Mouse (Mus musculus) cerebellum, adult 2 months (tissue): Measurements from ENCODE around the gene Sh3tc1. TPM values are rescaled to one million over a fixed set of nuclear protein-coding genes. Genes with fewer than 3 reads are reported as not detected.

ENCODE experiments used
- DNase-seq, 2 experiments: peaks; one replicate each; pipeline ENCODE4 v3.0.0; 2021
- H3K27ac ChIP-seq: fragments of 200-500 bp; 2 replicates; pipeline ENCODE4 v1.5.1; 2012; ENCODE audit warnings: low read length, control low read depth, inconsistent platforms; ENCODE audit not compliant: insufficient read depth
- H3K27me3 ChIP-seq: fragments of 200-500 bp; 2 replicates; pipeline ENCODE4 v1.6.1; 2012; ENCODE audit warnings: inconsistent platforms, mild to moderate bottlenecking, low read length, moderate library complexity; ENCODE audit not compliant: control insufficient read depth, insufficient read depth
- H3K4me1 ChIP-seq: fragments of 200-500 bp; 2 replicates; pipeline ENCODE4 v1.6.1; 2011; ENCODE audit warnings: low read length; ENCODE audit not compliant: control insufficient read depth, insufficient read depth
- H3K4me3 ChIP-seq: fragments of 200-500 bp; replicated peaks from 2 replicates; pipeline ENCODE3; 2011; ENCODE audit warnings: mild to moderate bottlenecking, low read depth, low read length, control low read depth; ENCODE audit not compliant: insufficient read depth
- CTCF ChIP-seq: fragments of 200-500 bp; IDR thresholded peaks from 2 replicates; pipeline ENCODE4 v1.5.1; 2011; ENCODE audit warnings: low read depth, mild to moderate bottlenecking, control low read depth, low read length, moderate library complexity, borderline replicate concordance; ENCODE audit not compliant: insufficient read depth
- POLR2A ChIP-seq: fragments of 200-500 bp; IDR thresholded peaks from 2 replicates; pipeline ENCODE4 v1.6.1; 2011; ENCODE audit warnings: low read length, control low read depth, borderline replicate concordance; ENCODE audit not compliant: insufficient read depth
- WGBS: fragments of 180-500 bp; shearing (Covaris S2); methylation state at CpG from one replicate; pipeline ENCODE4 v1.1.7; 2018; 5-methylcytosine and 5-hydroxymethylcytosine counted together
- polyA plus RNA-seq: library from polyadenylated mRNA; depleted of rRNA; stranded (reverse); fragments of >200 nt; gene quantifications from 2 replicates; pipeline ENCODE4 v1.2.3, GENCODE M21; 2012

The Sh3tc1 gene
- polyA plus RNA-seq, 1 experiment, result 1.7 TPM

DNA sequence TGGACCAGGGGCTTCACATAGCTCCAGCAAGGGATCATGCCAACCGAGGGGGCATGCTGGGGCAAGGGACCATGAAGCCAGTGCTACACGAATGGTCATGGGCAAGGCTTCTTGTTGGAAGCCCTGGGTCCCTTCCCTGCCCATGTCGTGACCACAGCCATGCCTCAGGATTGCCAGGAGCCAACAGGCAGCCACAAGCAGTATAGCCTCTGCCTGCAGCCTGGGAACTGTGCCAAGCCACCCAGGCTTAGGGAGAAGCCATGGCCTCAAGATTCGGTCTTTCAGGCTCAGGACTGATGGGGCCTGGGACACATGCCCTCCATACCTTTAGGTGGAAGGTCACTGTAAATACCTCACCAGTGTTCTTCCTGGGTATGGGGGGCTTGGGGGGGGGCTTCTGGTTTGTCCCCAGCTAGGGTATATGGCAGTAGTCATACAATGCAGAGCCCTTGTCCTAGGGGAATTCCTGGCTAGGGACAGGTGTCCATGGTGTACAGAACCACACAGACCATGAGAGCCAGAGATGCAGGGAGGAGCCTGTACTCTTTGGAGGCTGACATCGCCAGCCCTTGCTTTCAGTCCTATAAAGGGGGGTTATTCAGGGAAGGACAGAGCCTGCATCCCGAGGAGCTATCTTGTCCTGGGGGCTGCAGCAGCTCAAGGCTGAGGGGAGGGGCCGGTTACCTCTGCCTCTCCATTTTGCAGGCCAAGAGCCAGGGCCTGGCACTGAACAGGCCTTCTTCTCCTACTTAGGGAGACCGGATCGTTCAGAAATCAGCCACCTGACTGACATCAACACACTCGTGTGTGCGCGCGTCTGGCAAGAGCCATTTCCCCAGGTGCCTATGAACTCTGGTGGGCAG is 33.7 kb upstream of the Sh3tc1 start:
- no peak overlapping the region for H3K4me3 ChIP-seq
- no peaks in the 10 kb centered on the region for H3K27me3 ChIP-seq
- 50% methylated on average over 13 of the region's 13 CpGs for WGBS
- TF ChIP-seq POLR2A, result no peak
- TF ChIP-seq CTCF, result no peak
- peaks cover 18% of the 10 kb centered on the region for H3K4me1 ChIP-seq
- DNase-seq, result peak; percentile 64 to 69
- no peak overlapping the region for H3K27ac ChIP-seq

DNA sequence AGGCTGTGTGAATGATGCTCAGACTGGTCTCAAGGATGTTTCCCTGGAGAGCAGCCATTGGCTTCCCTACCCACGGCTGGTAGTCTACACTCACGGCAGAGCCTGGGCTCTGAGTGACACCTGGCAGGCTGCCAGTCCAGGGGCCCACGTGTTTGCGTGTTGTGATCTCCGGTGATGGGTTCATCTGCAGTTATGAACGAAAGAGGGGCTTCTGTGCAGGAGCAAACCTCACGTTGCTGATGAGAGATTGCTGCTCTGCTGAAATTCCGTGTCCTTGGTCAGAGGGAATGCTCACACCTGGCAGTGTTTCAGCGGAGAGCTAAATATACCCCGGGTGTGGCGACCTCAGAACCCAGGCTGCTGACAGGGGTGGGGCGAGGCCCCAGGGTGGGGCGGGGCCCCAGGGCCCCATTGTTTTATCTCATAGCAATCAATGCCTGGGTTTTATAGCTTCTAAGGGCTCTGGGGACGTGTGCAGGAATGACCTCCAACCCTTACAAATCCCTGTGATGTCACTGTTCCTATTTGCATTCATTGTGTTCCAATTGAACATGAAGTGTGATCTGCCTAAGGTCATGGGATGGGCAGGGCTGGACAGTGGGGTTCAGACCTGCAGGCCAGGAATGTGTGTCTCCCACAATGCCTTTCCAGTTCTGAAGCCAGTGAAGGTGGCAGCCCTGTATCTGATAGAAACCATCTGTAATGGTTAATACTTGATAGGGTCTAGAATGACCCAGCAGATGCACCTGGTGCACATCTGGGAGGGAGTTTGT is 31.3 kb upstream of the Sh3tc1 start:
- Histone ChIP-seq H3K4me1 (peaks cover 18% of the 10 kb centered on the region), H3K27ac (no peak overlapping the region), H3K27me3 (no peaks in the 10 kb centered on the region), H3K4me3 (no peak overlapping the region)
- WGBS, result 29% methylated on average over 14 of the region's 14 CpGs
- no peak for TF ChIP-seq POLR2A
- no peak for TF ChIP-seq CTCF
- no peak for DNase-seq

DNA sequence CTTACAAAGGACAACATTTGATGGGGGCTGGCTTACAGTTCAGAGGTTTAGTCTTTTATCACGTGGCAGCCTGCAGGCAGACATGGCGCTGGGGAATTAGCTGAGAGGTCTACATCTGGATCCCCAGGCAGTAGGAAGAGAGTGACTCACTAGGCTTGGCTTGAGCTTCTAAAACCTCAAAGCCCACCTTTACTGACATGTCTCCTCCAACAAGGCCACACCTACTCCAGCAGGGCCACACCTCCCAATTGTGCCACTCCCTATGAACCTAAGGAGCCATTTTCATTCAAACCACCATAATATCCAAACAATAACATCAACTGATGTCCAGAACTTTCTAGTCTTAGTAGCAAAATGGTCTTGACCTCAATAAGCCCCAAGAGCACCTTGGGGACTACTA is 30.5 kb upstream of the Sh3tc1 start:
- Histone ChIP-seq H3K4me1 (peaks cover 18% of the 10 kb centered on the region), H3K27ac (no peak overlapping the region), H3K4me3 (no peak overlapping the region), H3K27me3 (no peaks in the 10 kb centered on the region)
- WGBS, result 97% methylated on average over 2 of the region's 2 CpGs
- DNase-seq, result no peak
- TF ChIP-seq POLR2A, result no peak
- TF ChIP-seq CTCF, result no peak

DNA sequence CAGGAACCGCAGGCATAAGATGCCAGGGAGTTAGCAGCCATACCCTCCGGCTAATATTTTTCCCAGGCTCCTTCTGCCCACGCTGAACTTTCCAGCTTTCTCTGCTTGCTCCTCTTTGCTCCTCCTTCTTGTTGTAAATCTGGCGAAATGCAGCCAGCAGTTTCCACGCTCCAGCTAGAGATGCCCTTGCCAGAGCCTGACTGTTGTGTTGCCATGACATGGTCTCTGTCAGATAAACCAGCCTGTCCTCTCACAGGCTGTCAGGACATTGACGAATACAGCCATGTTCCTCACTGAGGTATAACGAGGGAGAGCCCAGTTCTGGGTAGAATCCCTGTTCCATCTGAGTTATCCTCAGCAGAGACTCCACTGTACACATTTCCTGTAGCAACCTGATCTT is 29.2 kb upstream of the Sh3tc1 start:
- 68% methylated on average over 7 of the region's 7 CpGs for WGBS
- H3K27ac ChIP-seq, result no peak overlapping the region
- H3K4me1 ChIP-seq, result peaks cover 12% of the 10 kb centered on the region
- no peak overlapping the region for H3K4me3 ChIP-seq
- TF ChIP-seq POLR2A, result no peak
- no peak for TF ChIP-seq CTCF
- DNase-seq, result no peak
- no peaks in the 10 kb centered on the region for H3K27me3 ChIP-seq

DNA sequence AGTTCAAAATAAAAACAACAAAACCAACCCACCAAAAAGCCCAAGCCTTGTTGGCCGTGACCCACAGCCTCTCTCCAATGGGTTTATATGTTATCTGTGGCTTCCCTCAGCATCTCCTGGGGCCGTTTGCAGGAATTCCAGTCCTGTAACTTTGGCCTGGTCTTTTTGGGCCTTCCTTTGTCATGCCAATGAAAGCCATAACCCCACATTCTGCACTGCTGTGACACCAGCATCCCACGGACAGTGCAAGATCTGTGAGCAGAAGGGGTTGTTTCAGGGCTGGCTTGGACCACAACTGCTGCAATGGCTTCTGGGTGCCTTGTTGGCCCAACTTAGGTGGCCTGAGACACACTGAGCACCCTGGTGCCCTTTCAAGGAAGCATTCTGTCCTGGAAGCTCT is 28.7 kb upstream of the Sh3tc1 start:
- no peak for DNase-seq
- Histone ChIP-seq H3K4me3 (no peak overlapping the region), H3K27ac (no peak overlapping the region), H3K27me3 (no peaks in the 10 kb centered on the region), H3K4me1 (peaks cover 12% of the 10 kb centered on the region)
- 69% methylated on average over 3 of the region's 3 CpGs for WGBS
- TF ChIP-seq CTCF, result no peak
- TF ChIP-seq POLR2A, result no peak

DNA sequence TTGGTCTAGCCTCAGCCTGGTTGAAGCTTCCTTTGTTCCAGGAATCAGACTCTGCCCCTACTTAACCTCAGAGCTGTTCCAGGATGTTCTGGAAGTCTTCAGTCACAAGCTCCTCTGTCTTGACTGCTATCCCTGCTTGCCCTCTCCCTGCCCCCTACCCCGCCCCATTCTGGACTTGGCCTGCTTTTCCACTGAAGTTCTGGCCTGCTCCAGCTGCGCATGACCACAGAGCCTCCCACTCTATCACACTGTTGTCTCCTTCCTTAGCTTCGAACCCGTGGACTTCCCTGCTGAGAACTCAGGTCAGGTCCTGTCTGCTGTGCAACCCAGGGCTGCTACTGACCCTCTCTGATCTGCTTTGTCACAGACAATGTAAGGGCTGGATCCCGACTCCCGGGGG is 26.1 kb upstream of the Sh3tc1 start:
- no peak overlapping the region for H3K4me3 ChIP-seq
- peaks cover 4% of the 10 kb centered on the region; the same call in 1 of the 2 replicates for H3K4me1 ChIP-seq
- no peak overlapping the region for H3K27ac ChIP-seq
- DNase-seq, result no peak
- no peak for TF ChIP-seq POLR2A
- TF ChIP-seq CTCF, result no peak
- 79% methylated on average over 6 of the region's 6 CpGs for WGBS
- H3K27me3 ChIP-seq, result no peaks in the 10 kb centered on the region

DNA sequence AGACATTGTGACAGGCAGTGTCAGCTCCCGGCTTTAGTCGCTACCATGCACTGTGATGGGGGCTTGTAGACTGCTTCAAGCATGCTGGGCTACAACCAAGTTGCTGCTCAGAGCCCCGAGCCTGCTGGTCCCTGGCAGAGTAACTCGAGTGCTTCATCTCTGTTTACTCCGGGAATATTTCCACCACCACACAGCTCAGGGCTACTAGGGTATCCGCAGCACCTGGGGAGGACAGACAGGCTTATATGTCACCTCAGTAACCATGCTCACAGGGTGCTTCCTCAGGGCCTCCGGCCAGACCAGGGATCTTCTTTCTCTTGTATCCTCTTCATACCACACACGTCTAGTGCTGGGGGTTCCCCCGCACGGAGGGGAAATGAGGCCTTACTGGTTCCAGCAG is 23.1 kb upstream of the Sh3tc1 start:
- Histone ChIP-seq H3K27me3 (no peaks in the 10 kb centered on the region), H3K4me1 (peaks cover 8% of the 10 kb centered on the region), H3K27ac (no peak overlapping the region), H3K4me3 (no peak overlapping the region)
- no peak for DNase-seq
- TF ChIP-seq POLR2A (no peak), CTCF (no peak)
- WGBS, result 48% methylated on average over 10 of the region's 10 CpGs

DNA sequence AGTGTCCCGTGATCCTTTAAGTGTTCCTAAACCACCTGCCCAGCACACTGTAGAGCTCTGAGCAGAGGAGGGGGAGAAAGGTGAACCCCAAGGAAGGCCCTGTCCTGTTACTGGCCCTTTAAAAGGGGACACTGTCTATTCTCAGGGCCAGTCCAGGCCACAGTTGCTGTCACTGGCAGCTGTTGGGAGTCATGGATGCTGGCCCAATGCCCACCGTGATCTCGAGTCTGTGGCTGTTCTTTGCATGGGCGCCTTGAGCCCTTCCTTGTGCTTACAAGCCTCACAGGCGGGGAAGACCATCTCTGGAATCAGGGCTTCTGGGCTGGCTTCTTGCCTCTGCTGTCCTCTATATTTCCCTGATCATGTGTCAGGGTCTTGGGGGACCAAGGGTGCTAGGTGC is 22.6 kb upstream of the Sh3tc1 start:
- DNase-seq, result no peak
- WGBS, result 41% methylated on average over 5 of the region's 5 CpGs
- TF ChIP-seq POLR2A (no peak), CTCF (no peak)

DNA sequence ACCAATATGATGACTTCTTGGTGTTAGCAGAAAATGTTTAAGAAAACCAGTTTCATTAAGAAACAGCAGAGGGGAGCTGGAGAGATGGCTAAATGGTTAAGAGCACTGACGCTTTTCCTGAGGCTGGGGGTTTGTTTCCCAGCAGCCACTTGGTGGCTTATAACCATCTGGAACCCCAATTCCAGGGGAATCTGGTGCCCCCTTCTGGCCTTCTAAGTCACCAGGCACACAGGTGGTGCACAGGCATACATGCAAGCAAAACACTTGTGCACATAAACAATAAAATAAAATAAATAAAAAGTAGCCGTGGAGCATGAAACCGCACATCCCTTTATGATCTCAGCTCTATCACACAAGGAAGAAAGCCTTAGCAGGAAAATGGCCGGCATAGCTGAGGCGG is 21.5 kb upstream of the Sh3tc1 start:
- H3K27ac ChIP-seq, result no peak overlapping the region
- DNase-seq, result no peak
- peaks cover 8% of the 10 kb centered on the region for H3K4me1 ChIP-seq
- no peaks in the 10 kb centered on the region for H3K27me3 ChIP-seq
- TF ChIP-seq POLR2A (no peak), CTCF (no peak)
- no peak overlapping the region for H3K4me3 ChIP-seq
- WGBS, result 87% methylated on average over 5 of the region's 5 CpGs

More for the DNA sequence above, 22.6 kb upstream of the Sh3tc1 start:
- Histone ChIP-seq H3K4me3 (no peak overlapping the region), H3K27ac (no peak overlapping the region), H3K4me1 (peaks cover 8% of the 10 kb centered on the region), H3K27me3 (no peaks in the 10 kb centered on the region)
